Mouse (Mus musculus): Measurements from ENCODE around the gene Rbpjl. TPM values are rescaled to one million over a fixed set of nuclear protein-coding genes. Genes with fewer than 3 reads are reported as not detected.

Gene Rbpjl
- polyA plus RNA-seq, 1 experiment from 2014 or later: 4.9 TPM

DNA sequence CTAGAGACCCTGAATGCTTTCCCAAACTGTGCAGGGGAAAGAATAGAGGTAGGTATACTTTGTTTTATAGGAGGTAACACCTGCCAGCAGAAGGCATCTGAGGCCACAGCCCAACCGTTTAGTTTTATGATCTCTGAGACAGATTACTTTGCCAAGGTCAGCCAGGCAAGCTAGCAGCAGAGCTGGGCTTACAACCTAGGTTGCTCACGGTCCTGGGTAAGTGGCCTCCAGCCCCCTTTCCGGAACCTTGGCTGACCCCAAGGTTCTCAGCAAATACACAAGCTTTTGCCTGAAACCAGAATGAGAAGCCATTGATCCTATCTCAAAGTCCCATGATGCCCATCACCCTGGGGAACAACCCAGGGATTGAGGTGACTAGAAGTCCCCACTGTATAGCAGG is 31.7 kb downstream of the Rbpjl start:
- H3K9ac ChIP-seq: no peak overlapping the region
- WGBS: 39% methylated on average over 3 of the region's 3 CpGs
- no peak for TF ChIP-seq CTCF (IDR thresholded peaks at IDR 0.05; ENCODE audit: low read depth)

DNA sequence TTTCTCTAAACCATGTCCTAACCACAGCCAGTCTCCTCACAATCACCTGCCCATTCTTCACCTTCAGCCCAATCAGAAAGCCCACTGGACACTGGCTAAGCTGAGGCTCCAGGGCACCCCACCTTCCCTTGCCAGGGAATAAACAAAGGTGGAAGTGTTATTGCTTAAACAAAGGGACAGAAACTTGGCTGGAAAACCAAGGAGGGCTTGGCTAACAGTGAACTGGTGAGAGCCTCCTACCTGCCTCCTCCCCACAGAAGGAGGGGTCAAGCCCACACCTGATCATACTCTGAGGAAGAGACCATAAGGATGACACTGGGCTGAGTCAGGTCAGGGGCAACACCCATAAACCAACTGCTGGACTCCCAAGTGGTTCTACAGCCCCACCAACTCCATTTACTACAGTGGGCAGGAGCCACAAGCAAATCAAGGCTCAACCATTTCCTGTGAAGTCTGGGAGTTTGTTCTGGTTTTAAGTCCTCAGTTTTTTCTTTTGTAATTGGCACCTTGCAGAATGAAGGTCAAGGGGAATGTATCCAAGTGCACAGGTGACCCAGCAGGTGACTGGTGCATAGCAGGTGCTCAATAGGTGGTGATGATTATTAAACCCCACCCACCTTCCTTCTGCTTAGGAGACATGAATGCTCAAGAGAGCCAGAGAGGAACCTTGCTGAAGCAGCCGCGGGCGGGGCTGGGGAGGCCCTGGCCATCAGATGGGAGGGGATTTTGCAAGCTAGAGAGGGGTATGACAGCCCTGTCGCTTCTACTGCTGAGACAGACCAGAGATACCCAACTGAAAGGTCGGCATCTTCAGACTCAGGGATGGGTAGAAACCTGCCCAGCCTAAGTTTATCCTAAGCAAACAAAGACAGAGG is 32.5 kb downstream of the Rbpjl start:
- Histone ChIP-seq H3K4me1 (ENCODE audit: insufficient read depth) (peaks cover 66% of the 10 kb centered on the region), H3K9me3 (ENCODE audit: low read depth, low read length) (no peaks in the 10 kb centered on the region), H3K27ac (ENCODE audit: low read depth) (peak overlapping the region; percentile 42; the same call in 1 of the 2 replicates), H3K27me3 (ENCODE audit: insufficient read depth, low read length) (no peaks in the 10 kb centered on the region), H3K9ac (no peak overlapping the region), H3K4me2 (no peak overlapping the region), H3K4me3 (ENCODE audit: low read depth, low read length) (no peak overlapping the region), H3K36me3 (ENCODE audit: insufficient read depth) (no peaks in the 10 kb centered on the region)
- DNase-seq: no peak
- TF ChIP-seq CTCF (IDR thresholded peaks at IDR 0.05; ENCODE audit: low read depth): no peak
- 31% methylated on average over 5 of the region's 5 CpGs for WGBS
- ATAC-seq (ENCODE audit: insufficient read depth): no peak

More for the DNA sequence above, 31.7 kb downstream of the Rbpjl start:
- H3K4me2 ChIP-seq: no peak overlapping the region
- H3K27ac ChIP-seq (ENCODE audit: low read depth): no peak overlapping the region
- no peak overlapping the region for H3K4me3 ChIP-seq (ENCODE audit: low read depth, low read length)
- H3K27me3 ChIP-seq (ENCODE audit: insufficient read depth, low read length): no peaks in the 10 kb centered on the region
- H3K9me3 ChIP-seq (ENCODE audit: low read depth, low read length): no peaks in the 10 kb centered on the region
- H3K36me3 ChIP-seq (ENCODE audit: insufficient read depth): no peaks in the 10 kb centered on the region
- ATAC-seq (ENCODE audit: insufficient read depth) (no peak), DNase-seq (no peak)
- H3K4me1 ChIP-seq (ENCODE audit: insufficient read depth): peaks cover 64% of the 10 kb centered on the region

- ATAC-seq (ENCODE audit: insufficient read depth) (no peak), DNase-seq (no peak)
- Histone ChIP-seq H3K36me3 (ENCODE audit: insufficient read depth) (no peaks in the 10 kb centered on the region), H3K4me1 (ENCODE audit: insufficient read depth) (peaks cover 59% of the 10 kb centered on the region), H3K4me3 (ENCODE audit: low read depth, low read length) (no peak overlapping the region), H3K27ac (ENCODE audit: low read depth) (peak overlapping the region; percentile 4; the same call in 1 of the 2 replicates), H3K4me2 (0 out of 2 replicates have a peak overlapping the region, but pooled peaks have one; percentile 10), H3K9ac (no peak overlapping the region; the same call in 1 of the 2 replicates), H3K27me3 (ENCODE audit: insufficient read depth, low read length) (no peaks in the 10 kb centered on the region), H3K9me3 (ENCODE audit: low read depth, low read length) (no peaks in the 10 kb centered on the region)
- 21% methylated on average over 8 of the region's 8 CpGs for WGBS
- no peak for TF ChIP-seq CTCF (IDR thresholded peaks at IDR 0.05; ENCODE audit: low read depth)
Measured at GRCm38 (mm10) chr2:164436215-164436913, 33.4 kb downstream of the Rbpjl start.

GRCm38 (mm10) chr2:164436961-164437360 is 34.0 kb downstream of the Rbpjl start:
- 54% methylated on average over 3 of the region's 3 CpGs for WGBS

DNA sequence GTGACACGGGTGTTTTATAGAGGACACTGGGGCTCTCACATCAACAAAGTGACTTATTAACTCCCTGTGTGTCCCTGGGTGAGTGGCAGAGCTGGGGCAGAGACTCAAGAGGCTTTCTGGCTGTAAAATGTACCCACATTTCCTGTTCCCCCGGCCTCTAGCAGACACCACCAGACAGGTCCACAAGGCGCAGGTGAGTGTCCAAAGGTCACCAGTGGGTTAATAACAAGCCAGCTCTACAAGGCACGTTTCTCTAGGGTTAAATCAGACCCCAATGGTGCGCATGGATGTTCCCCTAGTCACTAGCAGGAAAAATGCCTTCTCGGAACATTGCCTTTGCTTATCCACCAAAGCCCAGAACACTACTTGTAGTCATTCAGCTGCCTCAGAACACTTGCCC is 34.8 kb downstream of the Rbpjl start:
- Histone ChIP-seq H3K4me3 (ENCODE audit: low read depth, low read length) (no peak overlapping the region), H3K27me3 (ENCODE audit: insufficient read depth, low read length) (no peaks in the 10 kb centered on the region), H3K4me2 (peak overlapping the region; percentile 26), H3K9ac (no peak overlapping the region), H3K36me3 (ENCODE audit: insufficient read depth) (no peaks in the 10 kb centered on the region), H3K27ac (ENCODE audit: low read depth) (peak overlapping the region; percentile 27; the same call in 1 of the 2 replicates), H3K9me3 (ENCODE audit: low read depth, low read length) (no peaks in the 10 kb centered on the region), H3K4me1 (ENCODE audit: insufficient read depth) (peaks cover 51% of the 10 kb centered on the region)
- DNase-seq (no peak), ATAC-seq (ENCODE audit: insufficient read depth) (no peak)
- 47% methylated on average over 6 of the region's 6 CpGs for WGBS
- no peak for TF ChIP-seq CTCF (IDR thresholded peaks at IDR 0.05; ENCODE audit: low read depth)

More at GRCm38 (mm10) chr2:164436961-164437360, 34.0 kb downstream of the Rbpjl start:
- Histone ChIP-seq H3K27me3 (ENCODE audit: insufficient read depth, low read length) (no peaks in the 10 kb centered on the region), H3K36me3 (ENCODE audit: insufficient read depth) (no peaks in the 10 kb centered on the region), H3K27ac (ENCODE audit: low read depth) (peak overlapping the region; percentile 4; the same call in 1 of the 2 replicates), H3K4me3 (ENCODE audit: low read depth, low read length) (no peak overlapping the region), H3K4me2 (0 out of 2 replicates have a peak overlapping the region, but pooled peaks have one; percentile 10), H3K9ac (no peak overlapping the region), H3K4me1 (ENCODE audit: insufficient read depth) (peaks cover 55% of the 10 kb centered on the region), H3K9me3 (ENCODE audit: low read depth, low read length) (no peaks in the 10 kb centered on the region)
- TF ChIP-seq CTCF (IDR thresholded peaks at IDR 0.05; ENCODE audit: low read depth): no peak
- ATAC-seq (ENCODE audit: insufficient read depth) (no peak), DNase-seq (no peak)

GRCm38 (mm10) chr2:164438257-164438656 is 35.3 kb downstream of the Rbpjl start:
- no peak for ATAC-seq (ENCODE audit: insufficient read depth)
- Histone ChIP-seq H3K9ac (no peak overlapping the region), H3K9me3 (ENCODE audit: low read depth, low read length) (no peaks in the 10 kb centered on the region), H3K4me2 (peak overlapping the region; percentile 25; the same call in 1 of the 2 replicates), H3K27me3 (ENCODE audit: insufficient read depth, low read length) (no peaks in the 10 kb centered on the region), H3K4me1 (ENCODE audit: insufficient read depth) (peaks cover 45% of the 10 kb centered on the region), H3K36me3 (ENCODE audit: insufficient read depth) (no peaks in the 10 kb centered on the region), H3K27ac (ENCODE audit: low read depth) (no peak overlapping the region), H3K4me3 (ENCODE audit: low read depth, low read length) (no peak overlapping the region)
- no peak for DNase-seq
- no peak for TF ChIP-seq CTCF (IDR thresholded peaks at IDR 0.05; ENCODE audit: low read depth)
- 28% methylated on average over 8 of the region's 8 CpGs for WGBS

- DNase-seq (no peak), ATAC-seq (ENCODE audit: insufficient read depth) (no peak)
- H3K36me3 ChIP-seq (ENCODE audit: insufficient read depth): no peaks in the 10 kb centered on the region
- no peak overlapping the region for H3K9ac ChIP-seq
- no peaks in the 10 kb centered on the region for H3K27me3 ChIP-seq (ENCODE audit: insufficient read depth, low read length)
- WGBS: 45% methylated on average over 3 of the region's 3 CpGs
- peaks cover 43% of the 10 kb centered on the region for H3K4me1 ChIP-seq (ENCODE audit: insufficient read depth)
- H3K9me3 ChIP-seq (ENCODE audit: low read depth, low read length): no peaks in the 10 kb centered on the region
- no peak for TF ChIP-seq CTCF (IDR thresholded peaks at IDR 0.05; ENCODE audit: low read depth)
- peak overlapping the region; percentile 25; the same call in 1 of the 2 replicates for H3K4me2 ChIP-seq
- no peak overlapping the region for H3K27ac ChIP-seq (ENCODE audit: low read depth)
- no peak overlapping the region for H3K4me3 ChIP-seq (ENCODE audit: low read depth, low read length)
Measured at GRCm38 (mm10) chr2:164439001-164439421, 36.1 kb downstream of the Rbpjl start.
